Mouse (Mus musculus) gonadal fat pad, adult 2 months (tissue): ENCODE data around the gene Rgma. TPM values are rescaled to one million over a fixed set of nuclear protein-coding genes. Genes with fewer than 3 reads are reported as not detected.

Source experiments
- DNase-seq: peaks from one replicate; pipeline ENCODE4 v3.0.0-alpha.2; 2012; ENCODE audit warnings: low read depth
- polyA plus RNA-seq: library from polyadenylated mRNA; depleted of rRNA; stranded (reverse); fragments of >200 nt; gene quantifications from 2 replicates; pipeline ENCODE4 v1.2.3, GENCODE M21; 2012; rRNA removed

Rgma gene
- polyA plus RNA-seq, 1 experiment, result 21.1 TPM

DNA sequence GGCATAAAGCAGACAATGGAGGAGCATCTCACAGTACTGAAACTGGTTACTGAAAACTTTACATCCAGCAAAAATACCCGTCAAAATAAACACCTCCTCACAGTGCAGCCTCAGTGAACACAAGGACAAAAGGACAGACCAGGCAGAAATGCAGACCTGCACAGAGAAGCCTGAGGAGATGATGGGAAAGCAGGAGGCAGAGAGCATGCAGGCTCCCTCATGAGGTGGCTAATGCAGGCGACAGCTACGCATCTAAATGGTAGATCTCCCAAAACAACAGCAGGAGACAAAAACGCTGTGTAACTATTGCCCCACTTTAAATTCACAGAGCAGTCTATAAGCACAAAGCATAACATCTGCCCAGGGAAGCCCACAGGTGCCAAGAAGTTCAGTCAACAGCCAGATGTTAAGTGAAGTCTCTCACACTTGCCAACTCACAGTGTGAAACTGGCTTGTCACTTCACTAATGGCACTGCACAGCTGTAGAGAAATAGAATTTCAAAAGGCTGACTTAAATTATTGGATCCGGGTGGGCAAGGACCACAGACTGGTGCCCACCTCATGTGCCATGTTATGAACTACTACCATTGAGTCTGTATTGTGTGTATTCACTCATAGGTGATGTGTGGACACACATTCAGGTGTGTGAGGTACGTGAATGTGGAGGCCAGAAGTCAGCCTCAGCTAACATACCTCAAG lies 58.5 kb downstream of the Rgma start:
- DNase-seq, result no peak

DNA sequence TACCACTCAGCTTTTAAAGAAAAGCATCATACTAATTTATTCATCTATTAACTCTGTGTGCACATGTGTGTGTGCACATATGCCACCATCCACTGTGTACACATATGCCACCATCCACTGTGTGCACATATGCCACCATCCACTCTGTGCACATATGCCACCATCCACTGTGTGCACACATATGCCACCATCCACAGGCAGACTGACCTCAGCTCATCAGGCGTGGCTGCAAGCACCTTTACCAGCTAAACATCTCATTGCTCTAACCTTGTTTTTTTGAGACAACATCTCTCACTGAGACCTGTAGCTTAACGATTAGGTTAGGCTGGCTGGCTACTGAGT lies 59.0 kb downstream of the Rgma start:
- no peak for DNase-seq

DNA sequence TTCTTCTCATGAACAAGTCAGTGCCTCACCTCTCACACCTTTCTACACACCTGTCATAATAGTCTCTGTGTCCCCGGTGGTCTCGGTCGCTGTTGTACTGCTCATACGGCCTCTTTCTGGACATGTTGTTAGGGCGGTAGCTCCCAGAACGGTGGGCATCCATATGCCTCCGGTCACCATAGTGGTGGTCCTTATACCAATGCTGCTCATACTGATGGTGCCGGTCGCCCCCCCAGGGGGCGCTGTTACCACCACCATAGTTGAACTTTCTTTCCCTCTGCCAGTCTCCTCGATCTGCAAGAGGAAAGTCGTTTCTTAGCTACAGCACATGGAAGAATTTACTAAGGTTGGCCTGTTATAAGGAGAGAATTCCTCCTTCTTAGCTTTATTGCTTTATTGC lies 60.4 kb downstream of the Rgma start:
- DNase-seq, result no peak

DNA sequence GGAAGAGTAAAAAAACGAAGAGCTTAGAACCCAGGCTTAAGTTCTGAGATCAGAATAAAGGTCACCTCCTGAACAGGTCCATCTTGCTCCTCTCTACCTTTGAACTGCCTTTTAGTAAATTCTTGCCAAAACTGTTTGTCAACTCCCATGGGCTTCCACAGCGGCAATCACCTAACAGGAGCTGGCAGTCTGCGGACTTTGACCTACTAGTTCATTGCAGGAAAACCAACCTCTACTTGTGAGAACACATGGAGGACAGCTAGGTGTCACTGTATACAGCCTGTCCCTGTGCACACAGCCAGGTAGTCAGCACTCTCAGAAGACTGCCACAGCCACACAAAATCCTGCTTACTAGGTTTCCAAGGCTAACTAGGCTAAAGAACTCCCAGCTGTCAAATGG lies 66.5 kb downstream of the Rgma start:
- no peak for DNase-seq

DNA sequence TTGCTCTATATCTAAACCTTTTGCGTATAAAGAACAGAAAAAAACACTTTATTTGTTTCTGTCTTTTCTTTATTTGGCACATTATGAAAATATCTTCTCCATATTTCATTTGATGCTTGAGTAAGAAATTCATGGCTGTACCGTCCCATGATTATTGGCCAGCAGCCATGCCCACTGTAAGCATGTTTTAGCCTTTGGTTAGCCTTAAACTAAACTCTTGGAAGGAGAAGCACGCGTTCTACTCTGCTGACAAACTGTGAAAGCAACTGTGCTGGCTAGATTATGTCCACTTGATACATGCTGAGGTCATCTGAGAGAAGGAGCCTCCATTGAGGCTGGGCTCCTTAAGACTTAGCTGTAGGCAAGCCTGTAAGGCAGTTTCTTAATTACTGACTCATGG lies 66.9 kb downstream of the Rgma start:
- DNase-seq, result no peak

DNA sequence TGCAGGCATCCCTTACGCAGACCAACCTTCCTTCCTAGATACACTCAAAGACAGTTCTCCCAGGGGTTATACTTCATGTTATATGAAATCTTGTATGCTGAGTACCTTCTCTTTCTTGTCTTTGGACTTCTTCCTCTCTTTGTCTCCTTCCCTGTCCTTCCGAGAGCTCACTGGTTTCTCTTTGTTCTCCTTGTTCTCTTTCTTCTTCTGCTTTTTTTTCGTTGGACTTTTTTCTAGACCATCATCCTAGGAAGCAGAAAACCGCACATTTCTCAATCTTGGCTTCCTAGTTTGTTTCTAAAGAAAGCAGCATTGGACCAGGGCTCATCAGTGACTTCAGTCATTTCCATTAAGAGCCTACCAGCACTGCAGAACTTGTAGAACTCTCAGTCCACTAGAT lies 76.3 kb downstream of the Rgma start:
- no peak for DNase-seq

DNA sequence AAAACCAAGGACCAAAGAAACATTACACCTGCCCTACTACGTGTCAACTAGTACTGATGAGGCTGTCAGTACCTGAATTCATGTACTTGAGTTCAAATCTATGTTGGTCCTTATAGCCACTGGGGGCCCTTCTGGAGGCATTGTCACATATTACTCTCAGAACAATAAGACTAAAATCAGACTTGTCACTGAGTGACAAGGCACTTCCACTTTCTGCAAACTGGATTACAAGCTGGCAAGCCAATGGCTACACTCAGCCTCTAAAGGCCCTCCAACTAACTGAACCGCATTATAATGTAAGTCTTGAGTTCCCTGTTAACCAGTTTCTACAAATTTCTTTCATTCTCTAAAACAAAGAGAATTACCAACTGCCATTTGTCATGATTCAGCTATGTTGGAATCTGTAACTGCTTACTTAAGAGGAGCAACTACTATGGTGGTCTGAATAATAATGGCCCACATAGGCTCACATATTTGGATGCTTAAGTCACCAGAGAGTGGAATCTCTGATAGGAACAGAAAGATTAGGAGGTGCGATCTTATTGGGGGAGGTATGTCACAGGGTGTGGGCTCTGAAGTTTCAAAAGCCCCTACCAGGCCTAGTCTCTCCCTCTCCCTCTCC lies 77.0 kb downstream of the Rgma start:
- DNase-seq, result no peak

DNA sequence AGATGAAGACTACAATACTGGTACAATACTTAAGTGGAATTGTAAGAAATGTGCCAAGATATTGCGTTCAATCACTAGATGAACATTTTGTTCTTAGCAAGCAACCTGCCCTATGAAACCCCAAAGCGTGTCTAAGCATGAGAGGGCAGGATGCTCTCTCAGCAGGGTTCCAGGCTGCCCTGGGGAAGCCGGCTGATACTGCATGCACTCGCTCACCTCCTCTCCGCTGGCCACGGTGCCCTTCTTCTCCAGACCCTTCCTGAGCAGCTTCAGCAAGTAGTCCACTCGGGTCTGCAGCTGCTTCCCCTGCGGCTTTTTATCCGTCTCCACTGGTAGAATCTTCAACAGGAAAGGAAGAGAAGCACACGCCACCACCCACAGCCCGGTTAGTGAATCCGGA lies 78.8 kb downstream of the Rgma start:
- no peak for DNase-seq

DNA sequence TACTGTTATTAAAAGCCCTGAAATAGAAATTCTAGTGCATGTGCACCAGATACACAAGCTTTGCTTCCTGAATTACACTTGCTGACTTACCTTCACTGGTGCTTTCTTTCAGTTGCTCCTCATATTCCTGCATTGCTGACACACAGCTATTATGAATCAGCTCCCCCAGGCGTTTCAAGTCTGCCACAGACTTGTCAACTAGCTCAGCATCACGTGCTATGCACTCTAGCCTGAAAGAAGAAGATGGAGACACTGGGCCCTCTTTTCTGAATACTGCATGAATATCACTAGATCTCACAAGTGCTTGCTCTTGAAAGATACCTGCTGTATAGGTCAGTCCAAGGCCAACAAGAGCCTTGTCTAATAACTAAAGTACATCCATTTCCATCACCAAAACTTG lies 88.2 kb downstream of the Rgma start:
- no peak for DNase-seq

DNA sequence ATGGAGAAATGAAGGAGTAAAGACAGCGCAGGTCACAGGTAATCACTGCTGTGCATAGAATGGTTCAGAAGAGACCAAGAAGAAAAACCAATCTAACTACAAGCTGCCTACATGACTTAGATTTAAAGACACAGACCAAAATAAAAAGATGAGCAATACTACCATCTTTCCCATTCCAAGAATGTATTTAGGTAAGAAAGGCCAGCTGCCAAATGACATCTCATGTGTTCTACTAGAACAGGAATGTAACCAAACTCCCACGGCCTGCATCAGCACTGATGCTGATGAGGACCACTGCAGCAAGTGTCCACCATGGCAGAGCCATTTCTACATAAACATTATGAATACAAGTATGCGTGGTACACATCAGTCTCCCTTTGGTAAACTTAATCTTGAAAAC lies 92.4 kb downstream of the Rgma start:
- no peak for DNase-seq

Other genes with a start within 250 kb of the Rgma start
- 32.7 and 43.7 TPM in 2 replicates for gene Chd2, start 166.3 kb downstream of the Rgma start, polyA plus RNA-seq